Mouse (Mus musculus) liver, embryonic 13.5 days (tissue): ENCODE data around the gene Gm20431. TPM values are rescaled to one million over a fixed set of nuclear protein-coding genes. Genes with fewer than 3 reads are reported as not detected.

Experiments
- ATAC-seq: fragments of 200-750 bp; cut with Nextera tagmentation; 2 replicates; pipeline ENCODE4 v1.8.0; 2017; ENCODE audit warnings: low read depth, mild to moderate bottlenecking, moderate number of reproducible peaks, moderate library complexity
- DNase-seq: peaks from one replicate; pipeline ENCODE4 v3.0.0; 2022
- H3K27ac ChIP-seq: fragments of 300-500 bp; sonication (generic); 2 replicates; pipeline ENCODE4 v1.5.1; 2015; ENCODE audit warnings: moderate library complexity, mild to moderate bottlenecking, inconsistent platforms
- H3K27me3 ChIP-seq: fragments of 300-500 bp; sonication (generic); 2 replicates; pipeline ENCODE4 v1.6.1; 2015; ENCODE audit warnings: mild to moderate bottlenecking, inconsistent platforms
- H3K36me3 ChIP-seq: fragments of 300-500 bp; sonication (generic); 2 replicates; pipeline ENCODE4 v1.6.1; 2015; ENCODE audit warnings: mild to moderate bottlenecking, inconsistent platforms
- H3K4me1 ChIP-seq: fragments of 300-500 bp; sonication (generic); replicated peaks from 2 replicates; pipeline ENCODE4 v1.6.1; 2015; ENCODE audit warnings: inconsistent platforms
- H3K4me2 ChIP-seq: fragments of 300-500 bp; sonication (generic); 2 replicates; pipeline ENCODE4 v1.6.1; 2015; ENCODE audit warnings: inconsistent platforms, mild to moderate bottlenecking, moderate library complexity
- H3K4me3 ChIP-seq: fragments of 300-500 bp; sonication (generic); replicated peaks from 2 replicates; pipeline ENCODE4 v1.5.1; 2015; ENCODE audit warnings: mild to moderate bottlenecking, inconsistent platforms
- H3K9ac ChIP-seq: fragments of 300-500 bp; sonication (generic); 2 replicates; pipeline ENCODE4 v1.6.1; 2015; ENCODE audit warnings: mild to moderate bottlenecking, inconsistent platforms
- H3K9me3 ChIP-seq: fragments of 300-500 bp; sonication (generic); replicated peaks from 2 replicates; pipeline ENCODE4 v1.6.1; 2016; ENCODE audit warnings: inconsistent platforms
- WGBS: fragments of 180-500 bp; shearing (Covaris S2); methylation state at CpG from one replicate; pipeline ENCODE4 v1.1.7; 2015; ENCODE audit not compliant: insufficient replicate concordance; 5-methylcytosine and 5-hydroxymethylcytosine counted together
- polyA plus RNA-seq: library from polyadenylated mRNA; unstranded; fragments of >200 nt; fragmentation: Nextera tagmentation; extraction: Ambion mirVana; gene quantifications from 2 replicates; pipeline ENCODE4 v1.2.1, GENCODE M21; 2015

Gm20431 gene
- polyA plus RNA-seq, 1 experiment from 2014 or later = not detected

DNA sequence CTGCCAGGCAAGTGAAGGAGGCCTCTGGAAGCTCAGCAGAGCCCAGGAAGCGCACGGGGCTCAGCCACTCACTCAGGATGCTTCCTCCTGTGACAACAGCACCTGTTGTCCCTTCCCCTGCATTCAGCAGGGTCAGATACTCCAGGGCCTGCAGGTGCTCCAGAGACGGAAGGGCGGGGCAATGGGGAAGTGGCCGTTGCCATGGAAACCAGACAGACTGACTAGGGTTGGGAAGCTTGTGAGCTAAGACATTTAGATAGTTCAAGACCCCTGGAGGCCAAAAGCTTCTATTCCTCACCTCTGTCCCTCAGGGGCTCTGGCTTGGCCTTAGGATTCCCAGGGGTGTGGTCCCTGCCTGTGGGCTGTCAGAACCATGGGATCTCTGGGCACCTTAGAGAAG lies 82.8 kb downstream of the Gm20431 start:
- ATAC-seq (no peak), DNase-seq (no peak)
- no peak overlapping the region for H3K4me3 ChIP-seq
- H3K4me2 ChIP-seq = no peak overlapping the region
- no peaks in the 10 kb centered on the region for H3K36me3 ChIP-seq
- no peak overlapping the region for H3K27ac ChIP-seq
- no peaks in the 10 kb centered on the region for H3K9me3 ChIP-seq
- no peaks in the 10 kb centered on the region for H3K27me3 ChIP-seq
- H3K4me1 ChIP-seq = peaks cover 19% of the 10 kb centered on the region
- WGBS = 37% methylated on average over 5 of the region's 5 CpGs
- no peak overlapping the region for H3K9ac ChIP-seq

DNA sequence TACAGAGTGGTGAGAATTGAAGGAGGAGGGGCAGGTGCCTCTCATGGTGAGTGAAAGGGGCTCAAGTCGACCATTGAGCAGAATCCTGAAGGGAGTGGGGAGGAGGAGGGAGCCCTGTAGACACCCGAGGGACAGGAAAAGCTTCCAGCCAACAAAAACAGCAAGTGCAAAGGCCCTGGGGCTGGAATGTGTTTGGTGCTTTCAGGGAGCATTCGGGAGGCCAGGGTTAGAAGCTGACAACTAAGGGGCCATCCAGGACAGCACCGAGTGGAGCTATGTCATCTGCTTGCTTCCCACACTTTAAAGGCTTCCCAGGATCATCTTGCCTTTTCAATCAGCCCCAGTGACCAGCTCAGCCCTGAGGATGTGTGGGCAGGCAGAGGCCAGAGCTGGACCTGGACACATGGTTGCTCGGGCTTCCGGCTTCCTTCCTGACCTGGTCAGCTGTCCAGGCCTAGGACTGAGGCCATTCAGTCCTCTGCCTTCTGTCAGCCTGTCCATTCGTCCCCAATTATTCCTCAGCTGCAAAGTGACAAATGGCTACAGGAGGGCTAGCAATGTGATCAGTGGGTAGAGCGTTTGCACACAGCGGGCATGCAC lies 84.0 kb downstream of the Gm20431 start:
- peaks cover 9% of the 10 kb centered on the region for H3K4me1 ChIP-seq
- H3K9ac ChIP-seq = no peak overlapping the region
- no peaks in the 10 kb centered on the region for H3K27me3 ChIP-seq
- no peak for DNase-seq
- ATAC-seq = no peak
- no peak overlapping the region for H3K4me2 ChIP-seq
- 60% methylated on average over 9 of the region's 9 CpGs for WGBS
- no peak overlapping the region for H3K27ac ChIP-seq
- H3K36me3 ChIP-seq = no peaks in the 10 kb centered on the region
- H3K4me3 ChIP-seq = no peak overlapping the region
- no peaks in the 10 kb centered on the region for H3K9me3 ChIP-seq

DNA sequence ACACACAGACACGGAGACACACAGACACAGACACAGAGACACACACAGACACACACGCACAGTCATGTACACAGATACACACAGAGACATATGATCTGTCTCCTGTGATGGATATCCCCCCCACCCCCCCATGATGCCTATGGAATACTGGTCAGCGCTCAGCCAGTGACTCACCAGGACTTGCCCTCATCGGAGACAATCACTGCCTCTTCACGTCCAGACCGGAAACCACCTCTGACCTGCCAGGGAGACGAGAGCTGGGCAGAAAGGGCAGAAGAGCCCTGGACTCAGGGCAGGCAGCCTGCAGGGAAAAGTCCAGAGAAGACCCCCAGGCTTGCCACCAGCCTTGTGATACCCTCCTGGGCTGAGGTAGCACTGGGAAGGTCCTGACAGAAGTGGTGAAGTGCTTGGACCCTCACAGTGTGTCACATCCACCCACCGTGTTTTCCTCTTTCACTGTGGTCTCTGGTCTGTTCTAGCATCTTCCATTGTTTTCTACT lies 85.1 kb downstream of the Gm20431 start:
- H3K4me1 ChIP-seq = peaks cover 9% of the 10 kb centered on the region
- H3K9ac ChIP-seq = no peak overlapping the region
- no peaks in the 10 kb centered on the region for H3K36me3 ChIP-seq
- H3K4me3 ChIP-seq = no peak overlapping the region
- no peaks in the 10 kb centered on the region for H3K9me3 ChIP-seq
- WGBS = 68% methylated on average over 8 of the region's 8 CpGs
- no peak overlapping the region for H3K4me2 ChIP-seq
- H3K27ac ChIP-seq = no peak overlapping the region
- ATAC-seq (no peak), DNase-seq (no peak)
- no peaks in the 10 kb centered on the region for H3K27me3 ChIP-seq

DNA sequence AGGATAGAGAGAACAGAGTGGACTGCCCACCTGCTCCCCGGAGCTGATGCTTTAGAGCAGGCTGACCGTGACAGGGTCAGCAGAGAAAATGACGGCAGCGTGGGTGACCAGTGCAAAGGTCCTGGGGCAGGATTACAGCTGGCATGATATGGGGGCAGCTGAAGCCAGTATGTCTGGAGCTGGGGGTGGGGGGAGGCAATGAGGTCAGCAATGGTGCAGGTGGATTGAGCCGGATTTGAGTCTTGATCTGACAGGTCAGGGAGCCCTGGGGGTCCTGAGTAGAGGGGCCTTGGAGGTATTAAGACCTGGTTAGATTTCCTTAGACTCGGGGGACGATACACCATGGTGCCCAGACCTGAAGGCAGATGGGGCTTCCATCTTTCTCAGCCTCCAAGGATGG lies 85.7 kb downstream of the Gm20431 start:
- Histone ChIP-seq H3K9ac (no peak overlapping the region), H3K4me3 (no peak overlapping the region), H3K27ac (no peak overlapping the region), H3K9me3 (no peaks in the 10 kb centered on the region), H3K4me2 (no peak overlapping the region), H3K4me1 (peaks cover 9% of the 10 kb centered on the region), H3K36me3 (no peaks in the 10 kb centered on the region), H3K27me3 (no peaks in the 10 kb centered on the region)
- no peak for DNase-seq
- 73% methylated on average over 7 of the region's 7 CpGs for WGBS
- ATAC-seq = no peak

DNA sequence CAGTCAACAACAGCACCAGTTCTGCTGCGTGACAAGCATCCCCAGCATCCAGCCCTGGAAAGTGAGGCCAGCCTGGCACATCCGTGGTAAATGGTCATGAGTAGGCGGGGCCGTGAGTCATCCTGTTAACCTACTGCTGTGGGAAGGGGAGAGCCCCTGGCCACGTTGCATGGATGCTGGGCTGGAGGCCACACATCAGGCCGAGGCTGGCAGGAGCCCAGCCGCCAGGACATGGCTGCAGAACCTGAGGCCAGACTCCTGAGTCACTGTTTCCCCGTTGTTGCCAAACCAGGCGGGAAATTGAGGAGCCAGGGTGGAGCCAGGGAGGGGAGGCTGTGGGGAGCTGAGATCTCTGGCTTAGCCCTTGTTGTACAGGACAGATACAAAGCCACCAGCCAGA lies 86.5 kb downstream of the Gm20431 start:
- no peak overlapping the region for H3K4me3 ChIP-seq
- no peak overlapping the region for H3K9ac ChIP-seq
- ATAC-seq = no peak
- H3K27ac ChIP-seq = no peak overlapping the region
- H3K36me3 ChIP-seq = no peaks in the 10 kb centered on the region
- H3K9me3 ChIP-seq = no peaks in the 10 kb centered on the region
- no peaks in the 10 kb centered on the region for H3K27me3 ChIP-seq
- H3K4me1 ChIP-seq = peaks cover 9% of the 10 kb centered on the region
- no peak overlapping the region for H3K4me2 ChIP-seq
- 50% methylated on average over 9 of the region's 9 CpGs for WGBS
- no peak for DNase-seq

DNA sequence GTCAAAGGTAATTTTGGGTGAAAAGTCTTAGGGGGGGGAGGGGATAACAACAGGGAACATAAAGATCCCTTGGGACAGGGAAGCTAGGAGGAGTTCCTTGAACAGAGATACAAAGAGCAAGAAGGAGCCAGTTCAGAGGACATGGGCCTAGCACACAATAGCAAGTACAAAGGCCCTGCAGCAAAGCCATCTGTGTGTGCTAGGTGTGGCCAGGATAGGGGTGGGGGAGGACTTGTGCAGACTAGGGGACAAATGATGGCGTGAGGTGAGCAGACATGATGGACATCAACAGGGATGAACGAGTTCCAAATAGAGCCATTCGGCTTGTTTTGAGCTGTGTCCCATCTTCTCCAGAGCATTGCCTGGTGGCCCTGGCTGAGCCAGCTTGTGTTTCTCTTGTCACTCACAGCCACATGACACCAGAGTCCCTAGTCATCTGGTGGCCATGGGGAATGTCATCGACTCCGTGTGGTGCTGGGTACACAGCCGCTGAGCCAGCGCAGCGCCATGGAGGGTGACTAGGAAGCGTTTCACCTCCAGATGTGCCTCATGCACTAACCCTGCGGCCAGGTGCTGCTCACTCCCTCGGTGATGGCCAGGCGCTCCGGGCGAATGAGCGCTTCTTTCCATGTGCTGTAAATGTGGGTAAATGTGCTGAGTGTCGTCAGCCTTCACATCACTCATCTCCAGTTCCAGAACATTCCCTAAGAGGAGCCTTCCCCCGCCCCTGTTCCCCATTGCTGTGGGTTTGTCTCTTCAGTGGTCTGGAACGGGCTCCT lies 89.7 kb downstream of the Gm20431 start:
- 0 out of 2 replicates have a peak, but pooled peaks cover 3% of the 10 kb centered on the region for H3K4me1 ChIP-seq
- no peak for ATAC-seq

DNA sequence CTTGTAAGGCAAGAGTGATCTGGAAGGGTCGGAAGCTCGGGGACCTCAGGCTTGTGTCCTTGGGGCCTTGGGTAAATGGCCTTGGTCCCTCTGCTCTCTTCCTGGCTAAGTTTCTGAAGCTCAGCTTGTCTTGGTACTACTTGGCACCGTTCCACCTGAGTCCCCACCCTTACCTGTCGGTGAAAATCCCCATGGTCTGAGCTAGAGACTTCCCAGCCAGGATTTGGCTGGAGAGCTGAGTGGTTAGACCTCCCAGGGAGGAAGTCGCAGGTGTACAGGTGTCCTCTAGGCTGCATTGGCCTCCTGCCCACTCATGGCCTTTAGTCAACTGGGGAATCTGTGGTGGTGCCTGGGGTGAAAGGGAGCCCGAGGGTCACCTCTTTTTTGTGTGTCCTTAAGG lies 90.5 kb downstream of the Gm20431 start:
- Histone ChIP-seq H3K27ac (no peak overlapping the region), H3K4me1 (0 out of 2 replicates have a peak, but pooled peaks cover 3% of the 10 kb centered on the region), H3K36me3 (no peaks in the 10 kb centered on the region), H3K9ac (no peak overlapping the region), H3K9me3 (no peaks in the 10 kb centered on the region), H3K4me2 (no peak overlapping the region), H3K27me3 (0 out of 2 replicates have a peak, but pooled peaks cover under 1% of the 10 kb centered on the region), H3K4me3 (no peak overlapping the region)
- ATAC-seq (no peak), DNase-seq (no peak)
- WGBS = 73% methylated on average over 6 of the region's 6 CpGs

More for the DNA sequence above, 89.7 kb downstream of the Gm20431 start:
- Histone ChIP-seq H3K4me2 (no peak overlapping the region), H3K27ac (no peak overlapping the region), H3K36me3 (no peaks in the 10 kb centered on the region), H3K9me3 (no peaks in the 10 kb centered on the region), H3K27me3 (no peaks in the 10 kb centered on the region), H3K4me3 (no peak overlapping the region), H3K9ac (no peak overlapping the region)
- 76% methylated on average over 18 of the region's 18 CpGs for WGBS
- DNase-seq = no peak

DNA sequence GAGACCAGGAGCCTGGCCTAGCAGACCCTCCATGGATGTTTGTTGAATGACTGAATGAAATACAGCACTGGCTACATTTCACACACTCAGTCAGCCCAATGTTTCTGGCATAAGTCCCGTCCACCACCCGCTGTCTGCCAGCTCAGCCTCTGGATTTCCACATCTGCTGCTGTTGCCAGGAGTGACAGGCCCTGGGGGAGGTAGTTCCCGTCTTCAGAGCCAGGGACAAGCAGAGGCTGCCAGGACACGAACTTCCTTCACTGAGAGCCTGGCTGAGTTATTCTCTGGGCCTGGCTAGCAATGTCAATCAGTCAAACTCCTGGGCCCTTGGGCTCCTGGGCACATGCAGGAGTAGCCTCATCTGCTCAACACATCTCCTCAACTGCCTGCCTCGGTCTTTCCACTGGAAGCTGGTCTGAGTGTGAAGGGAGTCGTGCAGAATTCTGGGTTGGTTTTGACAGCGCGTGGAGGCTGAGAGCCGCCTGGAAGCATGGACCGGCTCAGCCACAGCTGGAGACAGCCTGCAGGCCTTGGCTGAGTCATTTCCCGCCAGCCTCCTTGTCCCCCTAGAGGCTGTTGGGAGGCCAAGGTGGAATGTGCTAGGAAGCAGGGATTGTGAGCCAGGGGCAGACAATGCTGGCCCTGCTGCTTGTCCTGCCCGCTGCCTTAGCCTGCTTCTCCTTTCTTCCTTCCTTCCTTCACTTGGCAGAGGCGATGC lies 91.2 kb downstream of the Gm20431 start:
- H3K27ac ChIP-seq = no peak overlapping the region

DNA sequence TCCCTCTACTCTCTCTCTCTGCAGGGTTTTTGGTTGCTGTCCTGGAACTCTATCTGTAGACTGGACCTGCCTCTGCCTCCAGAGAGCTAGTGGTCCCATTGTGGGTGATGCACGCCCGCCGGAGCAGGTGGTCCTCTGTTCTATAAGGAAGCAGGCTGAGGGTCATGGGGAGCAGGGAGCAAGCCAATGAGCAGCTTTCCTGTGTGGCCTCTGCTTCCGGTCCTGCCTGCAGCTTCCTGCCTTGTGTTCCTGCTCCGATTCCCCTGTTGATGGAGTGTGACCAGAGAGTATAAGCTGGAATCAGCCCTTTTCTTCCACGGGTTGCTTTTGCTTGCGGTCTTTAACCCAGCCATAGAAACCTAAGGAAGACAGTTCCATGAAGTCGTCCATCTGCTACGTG lies 93.2 kb downstream of the Gm20431 start:
- ATAC-seq (no peak), DNase-seq (no peak)
- Histone ChIP-seq H3K27me3 (0 out of 2 replicates have a peak, but pooled peaks cover 4% of the 10 kb centered on the region), H3K27ac (no peak overlapping the region), H3K4me3 (no peak overlapping the region), H3K9ac (no peak overlapping the region), H3K4me2 (no peak overlapping the region), H3K4me1 (peaks cover 16% of the 10 kb centered on the region), H3K9me3 (no peaks in the 10 kb centered on the region), H3K36me3 (no peaks in the 10 kb centered on the region)
- WGBS = 58% methylated on average over 9 of the region's 9 CpGs

More for the DNA sequence above, 91.2 kb downstream of the Gm20431 start:
- Histone ChIP-seq H3K36me3 (no peaks in the 10 kb centered on the region), H3K27me3 (0 out of 2 replicates have a peak, but pooled peaks cover 4% of the 10 kb centered on the region), H3K4me3 (no peak overlapping the region), H3K4me2 (no peak overlapping the region), H3K9ac (no peak overlapping the region), H3K9me3 (no peaks in the 10 kb centered on the region), H3K4me1 (peaks cover 3% of the 10 kb centered on the region; the same call in 1 of the 2 replicates)
- no peak for DNase-seq
- ATAC-seq = no peak
- WGBS = 45% methylated on average over 13 of the region's 13 CpGs

DNA sequence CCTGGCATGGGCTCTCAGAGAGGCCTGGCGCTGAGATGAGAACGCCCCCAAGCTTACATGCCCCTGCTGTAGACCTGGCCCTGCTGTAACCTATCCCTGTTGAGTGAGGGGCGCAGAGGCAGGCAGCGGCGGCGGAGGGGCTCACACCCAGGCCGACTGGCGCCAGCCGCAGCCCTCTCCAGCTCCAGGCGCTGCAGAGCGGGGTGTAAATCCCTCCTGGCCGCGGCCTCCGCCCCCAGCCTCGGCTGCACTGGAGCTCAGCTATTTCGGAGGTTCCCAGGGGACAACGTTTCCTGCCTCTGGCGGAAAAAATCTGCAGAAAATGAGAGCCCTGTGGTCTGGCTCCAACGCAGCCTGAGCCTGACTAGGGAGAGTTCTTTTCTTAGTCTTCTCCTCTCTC lies 95.6 kb downstream of the Gm20431 start:
- H3K27me3 ChIP-seq = peaks cover 21% of the 10 kb centered on the region
- H3K4me2 ChIP-seq = peak overlapping the region; percentile 40
- H3K9ac ChIP-seq = peak overlapping the region; percentile 56; the same call in 1 of the 2 replicates
- H3K36me3 ChIP-seq = no peaks in the 10 kb centered on the region
- no peaks in the 10 kb centered on the region for H3K9me3 ChIP-seq
- WGBS = 34% methylated on average over 19 of the region's 19 CpGs
- DNase-seq (no peak), ATAC-seq (0 out of 2 replicates have a peak, but pooled peaks have one; percentile 16)
- H3K27ac ChIP-seq = peak overlapping the region; percentile 74
- H3K4me3 ChIP-seq = peak overlapping the region; percentile 34
- H3K4me1 ChIP-seq = peaks cover 16% of the 10 kb centered on the region

DNA sequence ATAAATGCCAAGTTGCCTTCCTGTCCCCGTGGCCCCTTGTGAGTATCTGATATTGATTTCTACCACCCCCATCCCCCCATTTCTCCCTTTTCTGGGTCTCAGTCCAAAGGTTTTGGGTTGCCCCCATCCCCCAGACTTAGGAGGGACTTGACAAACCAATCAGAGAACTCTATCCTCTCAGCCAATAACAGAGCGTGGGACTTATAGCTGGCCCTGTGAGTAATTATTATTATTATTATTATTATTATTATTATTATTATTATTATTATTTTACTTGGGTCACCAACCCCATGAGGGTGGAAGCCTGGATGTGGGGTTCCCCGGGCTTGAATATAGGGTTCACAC lies 96.0 kb downstream of the Gm20431 start:
- Histone ChIP-seq H3K9me3 (no peaks in the 10 kb centered on the region), H3K4me2 (peak overlapping the region; percentile 40), H3K4me1 (peaks cover 16% of the 10 kb centered on the region), H3K27ac (peak overlapping the region; percentile 74), H3K4me3 (peak overlapping the region; percentile 34), H3K27me3 (peaks cover 25% of the 10 kb centered on the region), H3K9ac (no peak overlapping the region), H3K36me3 (no peaks in the 10 kb centered on the region)
- peak; percentile 60; the same call in 1 of the 2 replicates for ATAC-seq
- DNase-seq = no peak
- 59% methylated on average over 3 of the region's 3 CpGs for WGBS
